Mouse (Mus musculus): ENCODE measurements around the gene Zfp827.

DNA sequence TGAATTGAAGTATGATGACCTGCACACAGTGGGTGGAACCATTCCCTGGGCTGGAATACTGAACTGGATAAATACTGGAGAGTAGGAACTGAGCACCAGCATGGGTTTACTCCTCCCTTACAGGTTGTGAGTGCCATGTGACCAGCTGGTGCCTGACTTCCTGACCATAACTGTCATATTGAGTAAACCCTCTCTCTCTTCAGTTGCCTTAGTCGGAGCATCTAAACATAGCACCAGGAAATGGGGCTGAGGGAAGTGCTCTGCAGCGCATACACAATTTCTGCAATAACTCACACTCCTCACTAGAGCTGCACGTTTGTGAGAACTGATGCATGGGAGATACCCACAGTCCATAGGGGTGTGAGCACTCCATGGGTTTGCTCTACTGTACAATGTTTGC, 211.1 kb downstream of the Zfp827 start:
- TF ChIP-seq CTCF (conservative IDR thresholded peaks at IDR 0.05; ENCODE audit: insufficient read depth, insufficient read length, low read depth, low read length) (no peak), POLR2A (IDR thresholded peaks at IDR 0.05; ENCODE audit: low read depth, low read length) (no peak)
